Mouse (Mus musculus): ENCODE data around the gene Ints1. TPM values are rescaled to one million over a fixed set of nuclear protein-coding genes. Genes with fewer than 3 reads are reported as not detected.

Ints1 gene
- polyA plus RNA-seq, 1 experiment from 2014 or later, result 16.9 TPM

DNA sequence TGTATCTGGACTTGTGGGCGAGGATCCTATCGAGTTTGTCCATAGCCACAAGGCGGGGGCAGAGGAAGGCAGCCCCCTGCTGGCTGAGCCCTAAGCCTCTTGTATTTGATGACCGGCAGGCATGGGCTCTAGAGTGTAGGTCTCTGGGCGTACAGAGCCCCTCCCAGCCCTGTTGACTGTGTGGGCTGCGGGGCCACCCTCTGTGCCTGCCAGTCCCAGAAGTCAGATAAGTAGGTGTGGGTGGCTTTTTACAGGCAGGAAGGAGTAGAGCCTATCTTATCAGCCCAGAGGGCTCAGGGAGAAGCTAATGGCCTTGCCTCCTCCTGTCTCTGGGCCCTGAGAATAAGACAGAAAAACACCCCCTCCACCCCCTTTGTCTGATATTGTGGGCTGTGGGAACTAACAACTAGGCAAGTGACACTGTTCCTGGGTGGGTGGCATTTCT is 28.7 kb upstream of the Ints1 start:
- Histone ChIP-seq H3K4me3 (ENCODE audit: low read length) (no peak overlapping the region), H3K4me1 (ENCODE audit: control insufficient read depth, insufficient read depth, low read length) (peaks cover 22% of the 10 kb centered on the region), H3K9me3 (replicated peaks; ENCODE audit: control insufficient read depth, low read length) (no peaks in the 10 kb centered on the region), H3K27ac (ENCODE audit: low read length) (peak overlapping the region; percentile 75), H3K9ac (ENCODE audit: low read length) (0 out of 2 replicates have a peak overlapping the region, but pooled peaks have one; percentile 42), H3K36me3 (ENCODE audit: control insufficient read depth, insufficient read depth) (peaks cover 22% of the 10 kb centered on the region), H3K4me2 (ENCODE audit: low read depth, low read length) (peak overlapping the region; percentile 41; the same call in 1 of the 2 replicates), H3K27me3 (ENCODE audit: control insufficient read depth, insufficient read depth, low read length) (no peaks in the 10 kb centered on the region)
- ATAC-seq (replicated peaks; ENCODE audit: extremely low read depth, insufficient read depth, low FRiP score), result peak; percentile 57
- WGBS, result 4% methylated on average over 6 of the region's 6 CpGs

DNA sequence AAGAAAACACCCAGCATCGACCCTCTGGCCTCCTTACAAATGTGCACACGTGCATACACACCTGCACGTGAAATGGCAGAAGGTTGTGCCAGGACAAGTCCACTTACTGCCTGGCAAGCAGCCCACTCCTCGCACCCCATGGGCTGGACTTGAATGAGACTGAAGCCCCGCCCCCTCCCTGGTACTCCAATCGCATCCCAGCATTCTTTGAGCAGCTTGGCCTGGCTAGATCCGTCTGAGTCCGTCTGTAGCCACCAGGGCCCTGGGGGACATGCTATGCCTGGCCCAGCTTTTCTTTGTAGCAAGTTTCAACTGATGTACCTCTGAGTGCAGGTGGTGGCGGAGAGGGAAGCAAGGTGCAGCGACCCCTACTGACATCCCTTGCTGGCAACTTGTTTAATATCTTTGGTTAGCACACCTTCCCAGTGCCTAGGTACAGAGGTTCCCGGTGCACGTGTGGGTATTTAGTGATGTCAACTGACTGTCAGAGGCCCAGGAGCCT is 28.2 kb upstream of the Ints1 start:
- Histone ChIP-seq H3K36me3 (ENCODE audit: control insufficient read depth, insufficient read depth) (peaks cover 22% of the 10 kb centered on the region), H3K27me3 (ENCODE audit: control insufficient read depth, insufficient read depth, low read length) (no peaks in the 10 kb centered on the region), H3K4me2 (ENCODE audit: low read depth, low read length) (peak overlapping the region; percentile 41), H3K4me1 (ENCODE audit: control insufficient read depth, insufficient read depth, low read length) (peaks cover 27% of the 10 kb centered on the region), H3K9ac (ENCODE audit: low read length) (0 out of 2 replicates have a peak overlapping the region, but pooled peaks have one; percentile 42), H3K27ac (ENCODE audit: low read length) (peak overlapping the region; percentile 75), H3K4me3 (ENCODE audit: low read length) (no peak overlapping the region), H3K9me3 (replicated peaks; ENCODE audit: control insufficient read depth, low read length) (no peaks in the 10 kb centered on the region)
- ATAC-seq (replicated peaks; ENCODE audit: extremely low read depth, insufficient read depth, low FRiP score), result peak; percentile 69
- 10% methylated on average over 12 of the region's 12 CpGs for WGBS

DNA sequence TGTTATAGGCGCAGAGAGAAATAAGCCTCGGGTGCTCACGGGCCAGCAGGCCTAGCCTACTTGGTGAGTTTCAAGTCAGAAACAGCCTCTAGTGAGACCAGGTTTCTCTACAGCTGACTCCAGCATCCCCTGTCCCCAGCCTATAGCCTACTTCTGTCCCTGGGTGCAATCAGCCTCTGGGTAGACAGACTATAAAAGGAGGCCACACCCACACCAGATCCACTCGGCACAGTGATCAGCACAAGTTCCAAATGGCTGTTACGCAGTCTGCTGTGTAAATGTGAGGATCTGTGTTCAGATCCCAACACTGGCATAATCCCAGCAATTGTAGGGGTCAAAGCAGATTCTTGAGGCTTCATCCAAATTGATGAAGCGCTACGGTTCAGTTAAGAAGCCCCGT is 27.7 kb upstream of the Ints1 start:
- Histone ChIP-seq H3K36me3 (ENCODE audit: control insufficient read depth, insufficient read depth) (peaks cover 22% of the 10 kb centered on the region), H3K4me3 (ENCODE audit: low read length) (no peak overlapping the region), H3K4me2 (ENCODE audit: low read depth, low read length) (peak overlapping the region; percentile 41; the same call in 1 of the 2 replicates), H3K27ac (ENCODE audit: low read length) (no peak overlapping the region), H3K27me3 (ENCODE audit: control insufficient read depth, insufficient read depth, low read length) (no peaks in the 10 kb centered on the region), H3K9me3 (replicated peaks; ENCODE audit: control insufficient read depth, low read length) (no peaks in the 10 kb centered on the region), H3K4me1 (ENCODE audit: control insufficient read depth, insufficient read depth, low read length) (peaks cover 32% of the 10 kb centered on the region), H3K9ac (ENCODE audit: low read length) (no peak overlapping the region)
- no peak for ATAC-seq (replicated peaks; ENCODE audit: extremely low read depth, insufficient read depth, low FRiP score)
- WGBS, result 73% methylated on average over 8 of the region's 8 CpGs

DNA sequence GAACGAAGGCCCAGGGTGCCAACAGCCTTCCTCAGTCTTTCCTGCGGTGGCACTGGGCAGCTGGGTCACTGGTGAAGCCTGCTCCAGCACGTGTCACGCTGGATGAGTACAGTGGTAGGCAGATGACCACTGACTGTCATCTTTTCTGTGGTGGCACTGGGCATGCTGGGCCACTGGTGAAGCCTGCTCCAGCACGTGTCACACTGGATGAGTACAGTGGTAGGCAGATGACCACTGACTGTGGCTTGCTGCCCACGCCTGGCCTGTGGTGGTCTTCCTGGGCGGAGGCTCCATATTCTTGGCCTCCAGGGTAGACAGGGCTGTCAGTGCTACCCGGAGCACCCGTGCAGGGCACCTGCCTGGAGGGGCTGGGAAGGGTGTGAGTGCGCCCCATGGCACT is 26.4 kb upstream of the Ints1 start:
- Histone ChIP-seq H3K9me3 (replicated peaks; ENCODE audit: control insufficient read depth, low read length) (no peaks in the 10 kb centered on the region), H3K27ac (ENCODE audit: low read length) (no peak overlapping the region), H3K9ac (ENCODE audit: low read length) (no peak overlapping the region), H3K4me3 (ENCODE audit: low read length) (no peak overlapping the region), H3K36me3 (ENCODE audit: control insufficient read depth, insufficient read depth) (peaks cover 22% of the 10 kb centered on the region), H3K4me1 (ENCODE audit: control insufficient read depth, insufficient read depth, low read length) (peaks cover 43% of the 10 kb centered on the region), H3K27me3 (ENCODE audit: control insufficient read depth, insufficient read depth, low read length) (no peaks in the 10 kb centered on the region), H3K4me2 (ENCODE audit: low read depth, low read length) (no peak overlapping the region)
- no peak for ATAC-seq (replicated peaks; ENCODE audit: extremely low read depth, insufficient read depth, low FRiP score)
- WGBS, result 94% methylated on average over 10 of the region's 10 CpGs

DNA sequence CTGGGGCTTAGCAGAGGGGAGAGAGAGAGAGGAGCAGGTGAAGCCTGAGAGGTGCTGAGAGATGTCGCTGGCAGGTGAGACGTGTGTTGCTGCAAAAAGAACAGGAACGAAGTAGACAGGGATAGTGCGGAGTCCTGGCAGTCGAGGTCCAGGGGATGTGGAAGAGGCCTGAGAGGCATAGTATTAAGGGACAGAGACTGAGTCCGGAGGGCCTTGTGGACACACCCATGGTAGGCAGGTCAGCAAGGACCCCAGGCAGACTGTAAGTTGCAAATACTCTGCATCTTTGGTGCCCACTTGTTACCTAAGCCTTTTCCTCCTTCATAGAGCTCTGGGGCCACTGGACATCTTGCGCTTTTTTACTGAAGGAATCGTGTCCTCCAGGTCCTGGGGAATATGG is 25.8 kb upstream of the Ints1 start:
- no peak overlapping the region for H3K27ac ChIP-seq (ENCODE audit: low read length)

DNA sequence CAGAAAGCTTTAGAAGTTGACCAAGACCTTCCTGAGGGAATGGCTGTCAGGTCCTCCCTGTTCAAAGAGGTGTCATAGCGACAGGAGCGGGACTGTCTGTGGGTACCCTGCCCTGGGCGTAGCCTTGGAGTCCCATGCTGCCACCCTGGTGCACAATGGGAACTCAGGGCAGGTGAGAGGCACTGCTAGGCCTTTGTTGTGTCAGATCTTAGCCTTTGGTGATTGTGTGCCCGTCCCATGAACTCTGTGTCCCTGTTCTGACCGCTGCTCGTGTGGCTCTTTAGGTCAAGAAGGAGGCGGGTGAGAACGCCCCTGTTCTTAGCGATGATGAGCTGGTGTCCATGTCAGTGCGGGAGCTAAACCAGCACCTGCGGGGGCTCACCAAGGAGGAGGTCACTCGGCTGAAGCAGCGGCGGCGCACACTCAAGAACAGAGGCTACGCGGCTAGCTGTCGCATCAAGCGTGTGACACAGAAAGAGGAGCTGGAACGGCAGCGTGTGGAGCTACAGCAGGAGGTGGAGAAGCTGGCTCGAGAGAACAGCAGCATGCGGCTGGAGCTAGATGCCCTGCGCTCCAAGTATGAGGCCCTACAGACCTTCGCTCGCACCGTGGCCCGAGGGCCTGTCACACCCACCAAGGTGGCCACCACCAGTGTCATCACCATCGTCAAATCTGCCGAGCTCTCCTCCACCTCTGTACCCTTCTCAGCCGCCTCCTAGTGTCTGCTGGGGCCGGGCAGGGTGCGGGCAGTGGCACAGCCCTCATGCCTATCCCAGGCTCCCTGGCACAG is 24.5 kb upstream of the Ints1 start:
- 89% methylated on average over 33 of the region's 33 CpGs for WGBS
- peaks cover 22% of the 10 kb centered on the region for H3K36me3 ChIP-seq (ENCODE audit: control insufficient read depth, insufficient read depth)
- no peak for ATAC-seq (replicated peaks; ENCODE audit: extremely low read depth, insufficient read depth, low FRiP score)
- H3K4me2 ChIP-seq (ENCODE audit: low read depth, low read length), result no peak overlapping the region
- no peak overlapping the region for H3K9ac ChIP-seq (ENCODE audit: low read length)
- H3K27ac ChIP-seq (ENCODE audit: low read length), result no peak overlapping the region
- no peaks in the 10 kb centered on the region for H3K9me3 ChIP-seq (replicated peaks; ENCODE audit: control insufficient read depth, low read length)
- no peak overlapping the region for H3K4me3 ChIP-seq (ENCODE audit: low read length)
- H3K27me3 ChIP-seq (ENCODE audit: control insufficient read depth, insufficient read depth, low read length), result no peaks in the 10 kb centered on the region
- peaks cover 61% of the 10 kb centered on the region for H3K4me1 ChIP-seq (ENCODE audit: control insufficient read depth, insufficient read depth, low read length)

More for the DNA sequence above, 25.8 kb upstream of the Ints1 start:
- ATAC-seq (replicated peaks; ENCODE audit: extremely low read depth, insufficient read depth, low FRiP score), result no peak
- Histone ChIP-seq H3K9me3 (replicated peaks; ENCODE audit: control insufficient read depth, low read length) (no peaks in the 10 kb centered on the region), H3K4me3 (ENCODE audit: low read length) (no peak overlapping the region), H3K27me3 (ENCODE audit: control insufficient read depth, insufficient read depth, low read length) (no peaks in the 10 kb centered on the region), H3K36me3 (ENCODE audit: control insufficient read depth, insufficient read depth) (peaks cover 22% of the 10 kb centered on the region), H3K4me2 (ENCODE audit: low read depth, low read length) (no peak overlapping the region), H3K9ac (ENCODE audit: low read length) (no peak overlapping the region), H3K4me1 (ENCODE audit: control insufficient read depth, insufficient read depth, low read length) (peaks cover 49% of the 10 kb centered on the region)
- 84% methylated on average over 8 of the region's 8 CpGs for WGBS

DNA sequence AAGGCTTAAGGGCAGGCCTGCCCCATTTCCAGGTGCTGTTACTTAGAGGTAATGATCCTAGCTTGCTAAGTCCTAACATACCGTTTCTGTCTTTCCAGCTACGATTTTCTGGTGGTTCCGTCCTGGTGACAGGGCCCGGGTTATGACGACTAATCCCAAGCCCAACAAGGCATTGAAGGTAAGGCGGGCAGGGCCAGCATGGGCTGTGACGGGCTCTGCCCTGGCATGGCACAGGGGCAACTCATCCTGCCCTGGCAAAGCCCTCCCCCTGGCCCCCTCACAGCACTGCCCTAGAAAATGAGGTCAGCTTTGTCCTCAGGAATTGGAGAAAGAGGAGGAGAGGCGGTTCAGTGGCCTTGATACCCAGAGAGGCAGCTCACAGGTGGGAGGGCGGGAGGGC is 23.6 kb upstream of the Ints1 start:
- H3K27ac ChIP-seq (ENCODE audit: low read length), result 0 out of 2 replicates have a peak overlapping the region, but pooled peaks have one; percentile 32
- peaks cover 22% of the 10 kb centered on the region for H3K36me3 ChIP-seq (ENCODE audit: control insufficient read depth, insufficient read depth)
- peak overlapping the region; percentile 72; the same call in 1 of the 2 replicates for H3K9ac ChIP-seq (ENCODE audit: low read length)
- H3K4me2 ChIP-seq (ENCODE audit: low read depth, low read length), result no peak overlapping the region
- H3K4me1 ChIP-seq (ENCODE audit: control insufficient read depth, insufficient read depth, low read length), result peaks cover 63% of the 10 kb centered on the region
- no peaks in the 10 kb centered on the region for H3K9me3 ChIP-seq (replicated peaks; ENCODE audit: control insufficient read depth, low read length)
- H3K4me3 ChIP-seq (ENCODE audit: low read length), result no peak overlapping the region
- 90% methylated on average over 9 of the region's 9 CpGs for WGBS
- ATAC-seq (replicated peaks; ENCODE audit: extremely low read depth, insufficient read depth, low FRiP score), result no peak
- H3K27me3 ChIP-seq (ENCODE audit: control insufficient read depth, insufficient read depth, low read length), result no peaks in the 10 kb centered on the region

DNA sequence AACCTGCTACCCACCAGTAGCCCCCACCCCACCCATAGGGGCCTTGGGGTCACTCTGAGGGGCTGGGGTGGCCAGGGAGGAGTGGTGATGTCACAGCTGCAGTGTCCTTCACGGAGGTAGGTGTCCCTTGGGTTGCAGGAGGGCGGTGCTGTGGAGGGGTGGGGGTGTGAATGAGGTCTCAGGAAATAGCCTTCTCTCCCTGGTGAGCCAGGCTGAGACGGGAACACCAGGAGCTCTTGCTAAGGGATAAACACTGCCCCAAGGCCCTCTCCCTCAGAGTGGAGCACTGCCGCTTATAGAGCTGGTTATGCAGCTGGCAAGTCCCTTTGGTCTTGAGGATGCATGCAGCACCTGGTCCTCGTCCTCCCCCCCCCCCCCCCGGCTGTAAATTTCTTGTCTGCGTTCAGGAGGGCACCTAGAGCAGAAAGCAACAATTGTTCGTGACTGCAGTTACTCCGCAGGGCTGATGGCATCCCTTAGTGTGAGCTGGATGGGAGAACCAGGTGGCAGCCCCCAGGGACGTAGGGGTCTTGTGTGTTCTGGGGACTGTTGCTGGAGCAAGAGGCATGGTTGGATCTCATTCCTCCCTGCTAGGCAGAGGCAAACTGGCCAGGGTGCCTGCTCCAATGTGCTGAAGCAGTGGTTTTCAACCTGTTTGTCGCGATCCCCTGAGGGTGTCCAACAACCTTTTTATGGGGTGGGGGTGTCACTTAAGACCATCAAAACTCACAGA is 22.9 kb upstream of the Ints1 start:
- peak overlapping the region; percentile 98 for H3K27ac ChIP-seq (ENCODE audit: low read length)
- H3K4me3 ChIP-seq (ENCODE audit: low read length), result peak overlapping the region; percentile 22
- H3K9me3 ChIP-seq (replicated peaks; ENCODE audit: control insufficient read depth, low read length), result no peaks in the 10 kb centered on the region
- WGBS, result 37% methylated on average over 12 of the region's 12 CpGs
- H3K9ac ChIP-seq (ENCODE audit: low read length), result peak overlapping the region; percentile 72
- peak; percentile 10; the same call in 1 of the 2 replicates for ATAC-seq (replicated peaks; ENCODE audit: extremely low read depth, insufficient read depth, low FRiP score)
- H3K4me2 ChIP-seq (ENCODE audit: low read depth, low read length), result peak overlapping the region; percentile 52
- H3K36me3 ChIP-seq (ENCODE audit: control insufficient read depth, insufficient read depth), result peaks cover 22% of the 10 kb centered on the region
- no peaks in the 10 kb centered on the region for H3K27me3 ChIP-seq (ENCODE audit: control insufficient read depth, insufficient read depth, low read length)
- peaks cover 63% of the 10 kb centered on the region for H3K4me1 ChIP-seq (ENCODE audit: control insufficient read depth, insufficient read depth, low read length)

Data from heart, embryonic 16.5 days (tissue).